Mouse (Mus musculus) kidney, adult 2 months (tissue): ENCODE data around the gene Eloa. TPM values are rescaled to one million over a fixed set of nuclear protein-coding genes. Genes with fewer than 3 reads are reported as not detected.

Experiments
- DNase-seq: peaks from one replicate; pipeline ENCODE4 v3.0.0; 2021
- H3K27ac ChIP-seq: fragments of 200-500 bp; 2 replicates; pipeline ENCODE4 v1.5.1; 2012; ENCODE audit warnings: low read depth, low read length, control low read depth, inconsistent platforms; ENCODE audit not compliant: insufficient read depth
- H3K27me3 ChIP-seq: fragments of 200-500 bp; replicated peaks from 2 replicates; pipeline ENCODE4 v1.6.1; 2012; ENCODE audit warnings: mild to moderate bottlenecking, moderate library complexity, low read length, inconsistent platforms; ENCODE audit not compliant: control insufficient read depth, insufficient read depth
- H3K36me3 ChIP-seq: fragments of 200-500 bp; 2 replicates; pipeline ENCODE4 v1.6.1; 2012; ENCODE audit warnings: mild to moderate bottlenecking, moderate library complexity, low read length, inconsistent platforms; ENCODE audit not compliant: control insufficient read depth, insufficient read depth
- H3K4me1 ChIP-seq: fragments of 200-500 bp; 2 replicates; pipeline ENCODE4 v1.6.1; 2011; ENCODE audit warnings: low read length; ENCODE audit not compliant: control insufficient read depth, insufficient read depth
- H3K4me3 ChIP-seq: fragments of 200-500 bp; 2 replicates; pipeline ENCODE4 v1.5.1; 2011; ENCODE audit warnings: mild to moderate bottlenecking, low read depth, low read length, control low read depth; ENCODE audit not compliant: insufficient read depth
- CTCF ChIP-seq: fragments of 200-500 bp; conservative IDR thresholded peaks from 2 replicates; pipeline ENCODE4 v1.5.1; 2011; ENCODE audit warnings: low read depth, mild to moderate bottlenecking, control low read depth, low read length, moderate library complexity, mixed read lengths; ENCODE audit not compliant: insufficient read depth, insufficient read length
- POLR2A ChIP-seq: fragments of 200-500 bp; IDR thresholded peaks from one replicate; pipeline ENCODE4 v1.6.1; 2011; ENCODE audit warnings: low read depth, low read length, control low read depth
- WGBS: fragments of 180-500 bp; shearing (Covaris S2); methylation state at CpG from one replicate; pipeline ENCODE4 v1.1.7; 2018; 5-methylcytosine and 5-hydroxymethylcytosine counted together
- polyA plus RNA-seq: library from polyadenylated mRNA; depleted of rRNA; stranded (reverse); fragments of >200 nt; gene quantifications from 2 replicates; pipeline ENCODE4 v1.2.3, GENCODE M21; 2012

The Eloa gene
- polyA plus RNA-seq, 1 experiment: 12.9 TPM

DNA sequence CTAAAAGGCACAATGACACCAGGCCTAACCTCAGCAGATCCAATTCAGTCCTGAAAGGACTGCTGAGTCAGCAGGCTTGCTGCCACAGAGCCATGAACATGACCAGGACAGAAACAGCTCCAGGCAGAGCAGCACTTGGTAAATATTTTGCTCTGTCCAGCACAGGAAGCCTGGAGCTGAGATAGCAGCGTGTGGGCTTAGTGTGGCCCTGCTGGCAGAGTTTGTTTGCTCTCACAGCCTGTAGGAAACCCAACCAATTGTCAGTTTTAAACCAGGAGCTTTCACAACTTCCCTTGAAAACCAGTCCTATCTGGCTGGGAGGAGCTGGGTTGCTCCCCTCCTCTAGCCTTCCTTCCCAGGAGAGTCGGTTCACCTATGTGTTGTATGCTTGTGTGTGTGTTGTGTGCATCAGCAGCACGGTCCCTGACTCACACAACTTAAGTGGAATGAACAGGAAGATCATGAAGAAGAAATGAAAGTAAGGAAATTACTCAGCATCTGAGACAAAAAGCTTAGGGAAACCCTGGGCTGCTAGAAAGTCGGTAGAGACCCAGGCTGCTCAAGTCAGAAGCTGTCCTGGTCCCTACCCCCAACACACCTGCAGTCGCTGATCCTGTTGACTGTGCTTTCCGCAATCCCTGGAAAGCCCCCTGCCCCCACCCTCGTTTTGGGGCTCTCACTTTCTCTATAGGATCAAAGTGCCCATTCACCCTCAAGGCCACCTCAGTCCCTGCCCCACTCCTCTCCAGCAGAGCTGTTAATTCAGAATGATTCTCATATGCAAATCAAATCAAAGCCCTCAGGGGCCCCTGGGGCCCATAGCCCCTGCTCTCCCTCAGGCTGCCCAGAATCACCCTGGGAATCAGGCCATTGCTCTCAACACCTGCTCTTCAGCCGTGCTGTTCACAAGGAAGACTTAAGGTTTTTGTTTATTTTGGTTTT lies 9.7 kb upstream of the Eloa start:
- Histone ChIP-seq H3K4me3 (no peak overlapping the region), H3K27ac (no peak overlapping the region), H3K27me3 (no peaks in the 10 kb centered on the region), H3K36me3 (no peaks in the 10 kb centered on the region), H3K4me1 (peaks cover 8% of the 10 kb centered on the region; the same call in 1 of the 2 replicates)
- DNase-seq: peak; percentile 63
- TF ChIP-seq CTCF (no peak), POLR2A (no peak)
- 30% methylated on average over 8 of the region's 8 CpGs for WGBS

GRCm38 (mm10) chr4:136028689-136029088 lies 7.1 kb upstream of the Eloa start:
- H3K4me3 ChIP-seq: no peak overlapping the region
- 72% methylated on average over 5 of the region's 5 CpGs for WGBS
- no peak overlapping the region for H3K27ac ChIP-seq
- DNase-seq: no peak
- H3K36me3 ChIP-seq: no peaks in the 10 kb centered on the region
- H3K4me1 ChIP-seq: peaks cover 8% of the 10 kb centered on the region; the same call in 1 of the 2 replicates
- no peak for TF ChIP-seq POLR2A
- no peak for TF ChIP-seq CTCF
- no peaks in the 10 kb centered on the region for H3K27me3 ChIP-seq

- no peak for DNase-seq
- no peaks in the 10 kb centered on the region for H3K27me3 ChIP-seq
- TF ChIP-seq CTCF (no peak), POLR2A (no peak)
- H3K4me3 ChIP-seq: no peak overlapping the region
- no peak overlapping the region for H3K27ac ChIP-seq
- WGBS: 83% methylated on average over 19 of the region's 19 CpGs
- H3K36me3 ChIP-seq: no peaks in the 10 kb centered on the region
- H3K4me1 ChIP-seq: peaks cover 8% of the 10 kb centered on the region; the same call in 1 of the 2 replicates
Measured at GRCm38 (mm10) chr4:136028132-136028564, 6.6 kb upstream of the Eloa start.

DNA sequence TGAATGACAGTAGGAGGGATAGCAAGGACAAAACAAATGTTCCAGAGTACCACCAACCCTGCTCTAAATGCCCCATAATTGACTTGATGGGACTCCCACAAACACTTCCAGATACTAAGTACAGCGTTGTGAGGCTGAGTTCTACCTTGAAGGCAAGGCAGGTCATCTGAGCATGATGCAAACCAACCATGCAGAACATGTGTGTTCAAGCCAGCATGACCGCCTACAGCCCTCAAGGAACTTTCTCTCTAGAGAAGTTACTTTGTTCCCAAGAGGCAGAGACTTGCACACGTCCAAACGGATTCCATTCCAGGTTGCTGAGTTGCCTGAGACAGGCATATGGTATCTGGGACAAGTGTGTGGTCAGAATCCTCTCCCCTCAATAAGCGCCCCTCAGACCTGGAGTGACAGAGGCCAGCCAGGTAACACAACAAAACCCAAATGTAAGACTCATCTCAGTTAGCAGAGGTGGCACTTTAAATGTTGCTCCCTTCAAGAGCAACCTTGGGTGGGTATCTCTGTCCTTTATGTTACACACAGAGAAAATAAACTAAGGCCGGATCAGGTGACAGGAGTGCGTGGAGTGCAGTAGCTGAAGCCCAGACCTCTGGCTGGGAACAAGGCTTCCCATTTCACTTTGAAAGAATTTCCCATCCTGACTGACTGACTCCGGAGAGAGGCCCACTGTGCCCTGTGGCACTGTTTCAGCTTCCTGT lies 6.0 kb upstream of the Eloa start:
- Histone ChIP-seq H3K27me3 (no peaks in the 10 kb centered on the region), H3K4me1 (peaks cover 8% of the 10 kb centered on the region; the same call in 1 of the 2 replicates), H3K4me3 (no peak overlapping the region), H3K36me3 (no peaks in the 10 kb centered on the region), H3K27ac (peak overlapping the region; percentile 12; the same call in 1 of the 2 replicates)
- 47% methylated on average over 8 of the region's 8 CpGs for WGBS
- TF ChIP-seq CTCF (no peak), POLR2A (no peak)
- DNase-seq: peak; percentile 64

DNA sequence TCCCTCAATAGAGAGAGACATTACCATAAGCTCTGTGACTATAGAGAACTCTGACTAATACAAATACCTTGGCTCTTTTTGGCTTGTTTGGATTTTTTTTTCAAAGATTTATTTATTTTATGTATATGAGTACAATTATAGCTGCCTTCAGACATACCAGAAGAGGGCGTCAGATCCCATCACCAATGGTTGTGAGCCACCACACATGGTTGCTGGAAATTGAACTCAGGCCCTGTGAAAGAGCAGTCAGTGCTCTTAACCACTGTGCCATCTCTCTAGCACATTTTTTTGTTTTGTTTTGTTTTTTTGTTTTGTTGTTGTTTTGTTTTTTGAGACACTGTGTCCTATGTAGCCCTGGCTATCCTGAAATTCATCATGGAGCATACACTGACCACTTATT lies 3.8 kb upstream of the Eloa start:
- H3K36me3 ChIP-seq: no peaks in the 10 kb centered on the region
- H3K4me3 ChIP-seq: no peak overlapping the region
- no peak overlapping the region for H3K27ac ChIP-seq
- 79% methylated on average over 1 of the region's 1 CpGs for WGBS
- peaks cover 12% of the 10 kb centered on the region; the same call in 1 of the 2 replicates for H3K4me1 ChIP-seq
- no peaks in the 10 kb centered on the region for H3K27me3 ChIP-seq
- TF ChIP-seq POLR2A (no peak), CTCF (no peak)
- DNase-seq: no peak

- peaks cover 15% of the 10 kb centered on the region; the same call in 1 of the 2 replicates for H3K4me1 ChIP-seq
- no peak overlapping the region for H3K27ac ChIP-seq
- no peak for TF ChIP-seq CTCF
- TF ChIP-seq POLR2A: no peak
- no peaks in the 10 kb centered on the region for H3K27me3 ChIP-seq
- 95% methylated on average over 9 of the region's 9 CpGs for WGBS
- H3K36me3 ChIP-seq: no peaks in the 10 kb centered on the region
- H3K4me3 ChIP-seq: no peak overlapping the region
- peak; percentile 41 for DNase-seq
Measured at GRCm38 (mm10) chr4:136022924-136023323, 1.4 kb upstream of the Eloa start.
